Mouse (Mus musculus) stomach, postnatal 0 days (tissue): ENCODE data around the gene Gm47955.

Experiments
- CTCF ChIP-seq: IDR thresholded peaks from 2 replicates; pipeline ENCODE4 v1.5.1; 2016; ENCODE audit warnings: antibody characterized with exemption, low read depth, mild to moderate bottlenecking, moderate library complexity
- EP300 ChIP-seq: optimal IDR thresholded peaks from 2 replicates; pipeline ENCODE3; 2016; ENCODE audit warnings: antibody characterized with exemption

GRCm38 (mm10) chr1:82959870-82960385, at the start of gene Gm47955:
- no peak for TF ChIP-seq CTCF
- no peak for TF ChIP-seq EP300
